Mouse (Mus musculus): ENCODE results near the gene Pcyt1a. TPM values are rescaled to one million over a fixed set of nuclear protein-coding genes. Genes with fewer than 3 reads are reported as not detected.

Pcyt1a gene
- total and polyA plus RNA-seq, 3 experiments, result 50.2 to 104 (median 101) TPM

GRCm38 (mm10) chr16:32498996-32499395, 68.3 kb downstream of the Pcyt1a start:
- H3K4me3 ChIP-seq (ENCODE audit: low read depth, low read length), result no peak overlapping the region
- ATAC-seq (ENCODE audit: extremely low read depth, insufficient number of reproducible peaks, low FRiP score, poor library complexity, severe bottlenecking), result no peak
- no peak for DNase-seq (ENCODE audit: low spot score)
- TF ChIP-seq POLR2AphosphoS5 (IDR thresholded peaks at IDR 0.05; ENCODE audit: insufficient replicate concordance, low read depth, low read length) (no peak), GATA2 (IDR thresholded peaks at IDR 0.05; ENCODE audit: borderline replicate concordance, low read depth, low read length) (no peak), TAL1 (conservative IDR thresholded peaks at IDR 0.05; ENCODE audit: low read depth, low read length) (no peak), CTCF (IDR thresholded peaks at IDR 0.05; ENCODE audit: low read depth, low read length) (no peak), GATA1 (IDR thresholded peaks at IDR 0.05; ENCODE audit: borderline replicate concordance, low read length) (no peak)
- peaks cover 14% of the 10 kb centered on the region for H3K27me3 ChIP-seq (ENCODE audit: insufficient read depth, low read length)
- H3K9me3 ChIP-seq (replicated peaks), result no peaks in the 10 kb centered on the region
- peaks cover 32% of the 10 kb centered on the region for H3K4me1 ChIP-seq (ENCODE audit: insufficient read depth, low read depth, low read length)
- no peaks in the 10 kb centered on the region for H3K36me3 ChIP-seq (replicated peaks)

GRCm38 (mm10) chr16:32499430-32500037, 68.8 kb downstream of the Pcyt1a start:
- Histone ChIP-seq H3K4me3 (ENCODE audit: low read depth, low read length) (no peak overlapping the region), H3K4me1 (ENCODE audit: insufficient read depth, low read depth, low read length) (peaks cover 33% of the 10 kb centered on the region), H3K27me3 (ENCODE audit: insufficient read depth, low read length) (peaks cover 14% of the 10 kb centered on the region), H3K36me3 (replicated peaks) (no peaks in the 10 kb centered on the region), H3K9me3 (replicated peaks) (no peaks in the 10 kb centered on the region)
- DNase-seq (ENCODE audit: low spot score), result peak; percentile 67
- ATAC-seq (ENCODE audit: extremely low read depth, insufficient number of reproducible peaks, low FRiP score, poor library complexity, severe bottlenecking), result peak; percentile 34; the same call in 1 of the 2 replicates
- TF ChIP-seq CTCF (IDR thresholded peaks at IDR 0.05; ENCODE audit: low read depth, low read length) (peak; percentile 96), GATA1 (IDR thresholded peaks at IDR 0.05; ENCODE audit: borderline replicate concordance, low read length) (no peak)

DNA sequence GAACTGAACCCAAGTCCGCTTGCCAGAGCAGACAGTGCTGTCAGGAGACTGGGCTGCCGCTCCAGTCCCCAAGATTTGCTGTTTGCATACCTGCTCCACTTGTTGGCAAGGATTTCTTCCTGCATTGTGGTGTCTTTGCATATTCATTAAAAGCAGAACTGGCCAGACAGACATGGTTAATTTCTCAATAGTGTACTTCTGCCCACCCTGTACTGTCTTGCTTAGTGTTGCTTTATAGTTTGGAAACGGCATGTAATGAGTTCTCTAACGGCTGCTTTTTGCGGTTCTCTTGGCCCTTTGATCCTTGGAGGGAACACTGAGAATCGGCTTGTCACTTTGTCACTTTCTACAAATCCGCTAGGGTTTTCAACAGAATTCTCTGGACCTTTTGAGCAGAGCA, 70.7 kb downstream of the Pcyt1a start:
- Histone ChIP-seq H3K36me3 (replicated peaks) (no peaks in the 10 kb centered on the region), H3K27me3 (ENCODE audit: insufficient read depth, low read length) (peaks cover 17% of the 10 kb centered on the region), H3K4me3 (ENCODE audit: low read depth, low read length) (no peak overlapping the region), H3K4me1 (ENCODE audit: insufficient read depth, low read depth, low read length) (peaks cover 44% of the 10 kb centered on the region), H3K9me3 (replicated peaks) (no peaks in the 10 kb centered on the region)
- TF ChIP-seq GATA1 (IDR thresholded peaks at IDR 0.05; ENCODE audit: borderline replicate concordance, low read length), result no peak
- no peak for TF ChIP-seq TAL1 (conservative IDR thresholded peaks at IDR 0.05; ENCODE audit: low read depth, low read length)
- TF ChIP-seq CTCF (IDR thresholded peaks at IDR 0.05; ENCODE audit: low read depth, low read length), result no peak
- TF ChIP-seq GATA2 (IDR thresholded peaks at IDR 0.05; ENCODE audit: borderline replicate concordance, low read depth, low read length), result no peak
- TF ChIP-seq POLR2AphosphoS5 (IDR thresholded peaks at IDR 0.05; ENCODE audit: insufficient replicate concordance, low read depth, low read length), result no peak
- ATAC-seq (ENCODE audit: extremely low read depth, insufficient number of reproducible peaks, low FRiP score, poor library complexity, severe bottlenecking) (no peak), DNase-seq (ENCODE audit: low spot score) (no peak)

DNA sequence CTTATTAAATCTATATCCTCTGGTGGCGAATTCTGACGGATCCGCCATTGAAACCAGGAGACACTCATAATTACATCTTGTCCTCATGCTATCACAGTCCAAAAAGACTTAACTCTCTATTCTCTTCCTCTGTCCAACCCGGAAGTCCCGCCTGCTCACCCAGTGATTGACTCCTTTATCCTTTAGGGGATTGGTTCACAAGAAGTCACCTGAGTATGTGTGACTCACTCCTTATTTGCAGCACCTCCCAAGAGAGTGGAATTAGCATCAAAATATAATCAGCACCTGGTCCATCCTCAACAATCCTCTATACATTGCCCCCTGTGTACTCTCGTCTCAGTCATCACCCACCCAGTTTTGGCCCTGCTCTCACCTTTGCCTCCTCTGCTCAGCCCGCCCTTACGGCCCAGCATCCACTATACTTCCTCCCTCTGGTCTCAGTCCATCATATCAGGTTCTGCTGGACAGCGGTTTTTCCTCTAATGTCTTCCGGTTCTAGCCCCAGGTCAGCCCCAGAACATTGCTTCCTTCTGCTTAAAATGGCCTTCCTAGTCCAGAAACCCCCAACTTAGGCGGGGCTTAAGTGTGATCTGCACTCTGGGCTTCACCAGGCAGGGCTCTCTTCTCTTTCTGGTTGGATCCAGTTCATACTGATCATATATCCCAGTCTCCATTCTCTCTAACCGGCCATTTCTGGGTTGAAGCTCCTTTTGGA, 72.1 kb downstream of the Pcyt1a start:
- DNase-seq (ENCODE audit: low spot score) (no peak), ATAC-seq (ENCODE audit: extremely low read depth, insufficient number of reproducible peaks, low FRiP score, poor library complexity, severe bottlenecking) (no peak)
- Histone ChIP-seq H3K27me3 (ENCODE audit: insufficient read depth, low read length) (peaks cover 17% of the 10 kb centered on the region), H3K4me3 (ENCODE audit: low read depth, low read length) (no peak overlapping the region), H3K9me3 (replicated peaks) (no peaks in the 10 kb centered on the region), H3K4me1 (ENCODE audit: insufficient read depth, low read depth, low read length) (peaks cover 57% of the 10 kb centered on the region), H3K36me3 (replicated peaks) (no peaks in the 10 kb centered on the region)
- TF ChIP-seq POLR2AphosphoS5 (IDR thresholded peaks at IDR 0.05; ENCODE audit: insufficient replicate concordance, low read depth, low read length) (no peak), GATA2 (IDR thresholded peaks at IDR 0.05; ENCODE audit: borderline replicate concordance, low read depth, low read length) (no peak), GATA1 (IDR thresholded peaks at IDR 0.05; ENCODE audit: borderline replicate concordance, low read length) (no peak), CTCF (IDR thresholded peaks at IDR 0.05; ENCODE audit: low read depth, low read length) (no peak)

GRCm38 (mm10) chr16:32503633-32504032, 72.9 kb downstream of the Pcyt1a start:
- ATAC-seq (ENCODE audit: extremely low read depth, insufficient number of reproducible peaks, low FRiP score, poor library complexity, severe bottlenecking), result no peak
- Histone ChIP-seq H3K27me3 (ENCODE audit: insufficient read depth, low read length) (peaks cover 13% of the 10 kb centered on the region), H3K4me3 (ENCODE audit: low read depth, low read length) (no peak overlapping the region), H3K4me1 (ENCODE audit: insufficient read depth, low read depth, low read length) (peaks cover 61% of the 10 kb centered on the region), H3K36me3 (replicated peaks) (no peaks in the 10 kb centered on the region), H3K9me3 (replicated peaks) (no peaks in the 10 kb centered on the region)
- TF ChIP-seq CTCF (IDR thresholded peaks at IDR 0.05; ENCODE audit: low read depth, low read length), result no peak
- no peak for TF ChIP-seq GATA2 (IDR thresholded peaks at IDR 0.05; ENCODE audit: borderline replicate concordance, low read depth, low read length)
- TF ChIP-seq GATA1 (IDR thresholded peaks at IDR 0.05; ENCODE audit: borderline replicate concordance, low read length), result no peak
- TF ChIP-seq TAL1 (conservative IDR thresholded peaks at IDR 0.05; ENCODE audit: low read depth, low read length), result no peak
- TF ChIP-seq POLR2AphosphoS5 (IDR thresholded peaks at IDR 0.05; ENCODE audit: insufficient replicate concordance, low read depth, low read length), result no peak
- no peak for DNase-seq (ENCODE audit: low spot score)

DNA sequence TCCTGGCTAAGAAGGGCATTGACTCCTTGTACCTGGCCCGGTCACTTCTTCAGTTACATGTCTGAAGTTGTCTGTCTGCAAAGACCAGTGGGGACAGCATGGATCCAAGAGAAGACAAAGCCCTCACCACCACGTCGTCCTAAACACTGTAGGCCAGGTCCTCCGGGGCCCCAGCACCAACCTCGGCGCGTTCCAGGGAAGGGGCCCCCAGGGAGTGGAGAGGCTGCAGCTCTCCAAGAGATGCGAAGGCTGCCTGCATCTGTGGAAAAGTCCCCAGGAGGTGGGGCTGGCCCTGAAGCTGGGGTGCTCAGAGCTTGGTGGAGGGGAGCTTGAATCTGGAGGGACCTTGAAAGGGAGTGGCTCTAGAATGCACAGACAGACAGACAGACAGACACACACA, 75.6 kb downstream of the Pcyt1a start:
- no peaks in the 10 kb centered on the region for H3K36me3 ChIP-seq (replicated peaks)
- H3K9me3 ChIP-seq (replicated peaks), result no peaks in the 10 kb centered on the region
- ATAC-seq (ENCODE audit: extremely low read depth, insufficient number of reproducible peaks, low FRiP score, poor library complexity, severe bottlenecking), result no peak
- H3K27me3 ChIP-seq (ENCODE audit: insufficient read depth, low read length), result peaks cover 7% of the 10 kb centered on the region
- H3K4me1 ChIP-seq (ENCODE audit: insufficient read depth, low read depth, low read length), result peaks cover 73% of the 10 kb centered on the region
- no peak for DNase-seq (ENCODE audit: low spot score)
- TF ChIP-seq CTCF (IDR thresholded peaks at IDR 0.05; ENCODE audit: low read depth, low read length), result no peak
- no peak for TF ChIP-seq POLR2AphosphoS5 (IDR thresholded peaks at IDR 0.05; ENCODE audit: insufficient replicate concordance, low read depth, low read length)
- TF ChIP-seq GATA2 (IDR thresholded peaks at IDR 0.05; ENCODE audit: borderline replicate concordance, low read depth, low read length), result no peak
- TF ChIP-seq TAL1 (conservative IDR thresholded peaks at IDR 0.05; ENCODE audit: low read depth, low read length), result no peak
- TF ChIP-seq GATA1 (IDR thresholded peaks at IDR 0.05; ENCODE audit: borderline replicate concordance, low read length), result no peak
- H3K4me3 ChIP-seq (ENCODE audit: low read depth, low read length), result no peak overlapping the region

Measured in G1E (cell line).